Mouse (Mus musculus) midbrain, embryonic 14.5 days (tissue): ENCODE results near the gene Ackr2. TPM values are rescaled to one million over a fixed set of nuclear protein-coding genes. Genes with fewer than 3 reads are reported as not detected.

Source experiments
- ATAC-seq: fragments of 200-750 bp; cut with Nextera tagmentation; 2 replicates; pipeline ENCODE4 v1.8.0; 2017; ENCODE audit warnings: moderate number of reproducible peaks, moderate library complexity; ENCODE audit not compliant: low FRiP score, low TSS enrichment
- DNase-seq: peaks from one replicate; pipeline ENCODE4 v3.0.0-alpha.2; 2015
- H3K27ac ChIP-seq: fragments of 300-500 bp; sonication (generic); replicated peaks from 2 replicates; pipeline ENCODE4 v1.5.1; 2014; ENCODE audit warnings: mild to moderate bottlenecking, low read depth, low read length, moderate library complexity
- H3K27me3 ChIP-seq: fragments of 300-500 bp; sonication (generic); 2 replicates; pipeline ENCODE4 v1.6.1; 2014; ENCODE audit warnings: low read length, control low read depth, mixed read lengths; ENCODE audit not compliant: control insufficient read depth, insufficient read depth
- H3K36me3 ChIP-seq: fragments of 300-500 bp; sonication (generic); 2 replicates; pipeline ENCODE4 v1.6.1; 2014; ENCODE audit warnings: low read length, control low read depth; ENCODE audit not compliant: control insufficient read depth, insufficient read depth
- H3K4me1 ChIP-seq: fragments of 300-500 bp; sonication (generic); 2 replicates; pipeline ENCODE4 v1.6.1; 2014; ENCODE audit warnings: mild to moderate bottlenecking, antibody characterized with exemption, low read length, control low read depth; ENCODE audit not compliant: control insufficient read depth, insufficient read depth
- H3K4me2 ChIP-seq: fragments of 300-500 bp; sonication (generic); 2 replicates; pipeline ENCODE4 v1.6.1; 2014; ENCODE audit warnings: mild to moderate bottlenecking, low read length, moderate library complexity
- H3K4me3 ChIP-seq: fragments of 300-500 bp; sonication (generic); replicated peaks from 2 replicates; pipeline ENCODE4 v1.5.1; 2014; ENCODE audit warnings: low read depth, low read length
- H3K9ac ChIP-seq: fragments of 300-500 bp; sonication (generic); replicated peaks from 2 replicates; pipeline ENCODE4 v1.6.1; 2014; ENCODE audit warnings: mild to moderate bottlenecking, low read length, moderate library complexity
- H3K9me3 ChIP-seq: fragments of 300-500 bp; sonication (generic); 2 replicates; pipeline ENCODE4 v1.6.1; 2016; ENCODE audit warnings: low read length, control low read depth, mixed read lengths; ENCODE audit not compliant: control insufficient read depth
- WGBS: fragments of 180-500 bp; shearing (Covaris S2); extraction: QIAGEN DNeasy Blood & Tissue Kit; methylation state at CpG from one replicate; pipeline ENCODE4 v1.1.7; 2014; 5-methylcytosine and 5-hydroxymethylcytosine counted together
- polyA plus RNA-seq: library from polyadenylated mRNA; unstranded; fragments of >200 nt; fragmentation: Nextera tagmentation; extraction: Ambion mirVana; gene quantifications from 2 replicates; pipeline ENCODE4 v1.2.1, GENCODE M21; 2014

The Ackr2 gene
- polyA plus RNA-seq, 1 experiment from 2014 or later: 4.5 TPM

- WGBS: 88% methylated on average over 6 of the region's 6 CpGs
- Histone ChIP-seq H3K9me3 (no peaks in the 10 kb centered on the region), H3K4me2 (no peak overlapping the region), H3K27me3 (no peaks in the 10 kb centered on the region), H3K9ac (no peak overlapping the region), H3K36me3 (no peaks in the 10 kb centered on the region), H3K4me3 (no peak overlapping the region), H3K4me1 (0 out of 2 replicates have a peak, but pooled peaks cover 3% of the 10 kb centered on the region), H3K27ac (no peak overlapping the region)
- ATAC-seq (no peak), DNase-seq (no peak)
Measured at GRCm38 (mm10) chr9:121952596-121952995, 54.4 kb downstream of the Ackr2 start.

DNA sequence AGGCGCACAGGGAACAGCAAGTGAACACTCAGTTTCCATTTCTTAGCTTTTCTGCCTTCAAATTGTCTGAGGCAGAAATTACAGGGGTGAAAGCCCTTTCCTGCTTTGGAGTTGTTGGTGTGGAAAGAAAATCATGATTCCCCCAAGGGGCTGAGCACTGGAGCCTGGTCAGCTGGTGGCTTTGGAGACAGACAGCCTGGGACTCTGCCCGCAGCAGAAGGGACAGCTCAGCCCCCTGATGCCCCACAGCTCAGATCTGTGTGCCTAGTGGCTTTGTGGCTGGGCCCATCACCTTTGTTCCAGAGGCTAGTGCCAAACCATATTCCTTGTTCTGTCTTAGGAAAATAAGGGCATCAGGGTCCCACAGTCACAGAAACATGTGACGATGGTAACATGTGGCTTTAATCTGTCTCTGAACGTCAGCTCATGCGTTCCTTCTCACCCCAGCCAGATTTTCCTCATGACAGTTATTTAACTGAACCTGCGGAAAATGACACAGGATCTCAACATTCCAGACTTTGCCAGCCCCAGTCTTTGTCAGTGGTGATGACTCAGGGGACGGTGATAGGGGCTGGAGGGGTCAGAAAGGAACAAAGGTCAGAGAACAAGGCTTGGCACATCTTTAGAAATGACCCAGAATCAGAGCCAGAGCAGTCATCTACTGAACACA, 61.9 kb downstream of the Ackr2 start:
- 60% methylated on average over 7 of the region's 7 CpGs for WGBS
- Histone ChIP-seq H3K9me3 (no peaks in the 10 kb centered on the region), H3K36me3 (no peaks in the 10 kb centered on the region), H3K27ac (no peak overlapping the region), H3K27me3 (no peaks in the 10 kb centered on the region), H3K4me1 (no peaks in the 10 kb centered on the region), H3K4me2 (no peak overlapping the region), H3K4me3 (no peak overlapping the region), H3K9ac (no peak overlapping the region)
- DNase-seq (no peak), ATAC-seq (no peak)

Other genes starting within 250 kb of the Ackr2 start
- gene Sec22c, start 192.9 kb upstream of the Ackr2 start, polyA plus RNA-seq: 20.0 and 27.7 TPM in 2 replicates
- gene Ss18l2, start 188.0 kb upstream of the Ackr2 start, polyA plus RNA-seq: 164 and 190 TPM in 2 replicates
- 61.5 and 73.0 TPM in 2 replicates for gene Nktr, start 179.2 kb upstream of the Ackr2 start, polyA plus RNA-seq
- 15.8 and 17.5 TPM in 2 replicates for gene Zfp651, start 139.0 kb upstream of the Ackr2 start, polyA plus RNA-seq
- 1.1 and 1.9 TPM in 2 replicates for gene Klhl40, start 120.7 kb upstream of the Ackr2 start, polyA plus RNA-seq
- 0.12 and 0.24 TPM in 2 replicates for gene Hhatl, start 105.8 kb upstream of the Ackr2 start, polyA plus RNA-seq
- 2.3 and 2.9 TPM in 2 replicates for gene Ccdc13, start 58.9 kb upstream of the Ackr2 start, polyA plus RNA-seq
- 135 and 165 TPM in 2 replicates for gene Higd1a, start 40.0 kb upstream of the Ackr2 start, polyA plus RNA-seq
- gene Cyp8b1, start 17.9 kb downstream of the Ackr2 start, polyA plus RNA-seq: not detected in 2 replicates
- 0.80 and 0.81 TPM in 2 replicates for gene Fam198a, start 52.6 kb downstream of the Ackr2 start, polyA plus RNA-seq
- gene Pomgnt2, start 98.8 kb downstream of the Ackr2 start, polyA plus RNA-seq: 22.4 and 23.0 TPM in 2 replicates
- 47.8 and 57.5 TPM in 2 replicates for gene Snrk, start 218.9 kb downstream of the Ackr2 start, polyA plus RNA-seq